Mouse (Mus musculus) frontal cortex, postnatal 10 days (tissue): Measurements from ENCODE around the gene Rxrb.
"Not testable (repeated sequence)": the region's sequence is repeated elsewhere in the genome, so short reads cannot be mapped to it uniquely, and the experiment has no call there.

Experiments used
- DNase-seq, 2 experiments: peaks; one replicate each; pipeline ENCODE4 v3.0.0; 2022; ENCODE audit warnings: low spot score in 2 of 2, mixed read lengths in 1 of 2

Gene Rxrb

GRCm38 (mm10) chr17:34031465-34032173 is at the start of gene Rxrb, which contains the start of gene Slc39a7:
TSS of gene Rxrb (plus strand) at chr17:34031812.
TSS of gene Slc39a7 (minus strand) at chr17:34031682.
- peak; percentile 96 to 99 for DNase-seq

- DNase-seq, result not testable (repeated sequence)
Observed at GRCm38 (mm10) chr17:33982136-33982535, 49.5 kb upstream of the Rxrb start.

- peak in 1 of 2 experiments; percentile 16 for DNase-seq
Observed at GRCm38 (mm10) chr17:33991788-33992664, 39.6 kb upstream of the Rxrb start.

- no peak for DNase-seq
Observed at GRCm38 (mm10) chr17:33994959-33995358, 36.7 kb upstream of the Rxrb start.

GRCm38 (mm10) chr17:33995651-33996050 is 36.0 kb upstream of the Rxrb start:
- no peak for DNase-seq

- not testable (repeated sequence) for DNase-seq
Observed at GRCm38 (mm10) chr17:33997025-33997424, 34.6 kb upstream of the Rxrb start.

- not testable (repeated sequence) for DNase-seq
Observed at GRCm38 (mm10) chr17:33998697-33999096, 32.9 kb upstream of the Rxrb start.

- no peak for DNase-seq
Observed at GRCm38 (mm10) chr17:33999341-34000149, 32.1 kb upstream of the Rxrb start.

GRCm38 (mm10) chr17:34000150-34000537 is 31.5 kb upstream of the Rxrb start, which contains the start of gene H2-K1:
TSS of gene H2-K1 (minus strand) at chr17:34000347.
- peak; percentile 55 to 65 for DNase-seq

- not testable (repeated sequence) for DNase-seq
Observed at GRCm38 (mm10) chr17:34000796-34001195, 30.8 kb upstream of the Rxrb start.

- DNase-seq, result no peak
Observed at GRCm38 (mm10) chr17:34003426-34003825, 28.2 kb upstream of the Rxrb start.

GRCm38 (mm10) chr17:34006570-34006969 is 25.0 kb upstream of the Rxrb start:
- no peak for DNase-seq

- DNase-seq, result no peak
Observed at GRCm38 (mm10) chr17:34010156-34010555, 21.5 kb upstream of the Rxrb start.

GRCm38 (mm10) chr17:34013436-34013835 is 18.2 kb upstream of the Rxrb start:
- no peak for DNase-seq

GRCm38 (mm10) chr17:34021539-34022413 is 9.8 kb upstream of the Rxrb start:
- no peak for DNase-seq

- DNase-seq, result no peak
Observed at GRCm38 (mm10) chr17:34022414-34022783, 9.2 kb upstream of the Rxrb start.

- peak; percentile 17 to 31 for DNase-seq
Observed at GRCm38 (mm10) chr17:34022987-34023386, 8.6 kb upstream of the Rxrb start.

- no peak for DNase-seq
Observed at GRCm38 (mm10) chr17:34023678-34024077, 7.9 kb upstream of the Rxrb start.

GRCm38 (mm10) chr17:34024317-34024821 is 7.2 kb upstream of the Rxrb start, which contains the start of gene Ring1:
TSS of gene Ring1 (minus strand) at chr17:34024680.
- peak; percentile 84 to 90 for DNase-seq
